Mouse (Mus musculus) T-helper 2 cell (primary cell): ENCODE measurements around the gene Ppp1r14a.

Experiments used
- in situ Hi-C: fragments of 300-600 bp; cut with MboI, MseI; formaldehyde crosslinking; loops from one replicate; pipeline ENCODE4 v1.15.1; 2025; ENCODE audit warnings: high pct_unique_total_duplicates

The Ppp1r14a gene

DNA sequence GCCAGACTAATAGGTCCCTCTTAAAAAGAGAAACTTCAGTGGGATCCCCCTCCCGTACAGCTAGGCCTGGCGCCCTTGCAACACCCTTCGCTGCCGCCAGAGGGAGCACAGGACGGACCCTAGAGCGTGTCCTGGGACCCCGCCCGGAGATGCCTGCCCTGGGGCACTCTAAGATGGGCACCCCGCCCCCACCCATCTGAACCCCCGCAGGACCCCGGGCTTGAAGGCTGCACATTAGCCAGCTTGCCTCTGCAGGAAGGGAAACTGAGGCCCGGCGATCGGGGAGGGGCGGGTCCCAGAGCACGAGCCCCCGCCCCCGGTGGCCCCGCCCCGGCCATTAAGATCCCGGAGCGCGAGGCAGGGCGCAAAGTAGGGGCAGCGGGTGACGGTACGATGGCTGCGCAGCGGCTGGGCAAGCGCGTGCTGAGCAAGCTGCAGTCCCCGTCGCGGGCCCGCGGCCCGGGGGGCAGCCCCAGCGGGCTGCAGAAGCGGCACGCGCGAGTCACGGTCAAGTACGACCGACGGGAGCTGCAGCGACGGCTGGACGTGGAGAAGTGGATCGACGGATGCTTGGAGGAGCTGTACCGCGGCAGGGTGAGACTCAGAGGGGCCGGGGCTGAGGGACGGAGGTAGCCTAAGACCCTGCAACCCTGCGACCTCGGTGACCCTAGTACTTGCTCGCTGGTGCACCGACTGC, at the start of gene Ppp1r14a:
TSS of gene Ppp1r14a (plus strand) at position 367 of the 697 bp plus-strand sequence.
- in situ Hi-C loops: no loop called here

DNA sequence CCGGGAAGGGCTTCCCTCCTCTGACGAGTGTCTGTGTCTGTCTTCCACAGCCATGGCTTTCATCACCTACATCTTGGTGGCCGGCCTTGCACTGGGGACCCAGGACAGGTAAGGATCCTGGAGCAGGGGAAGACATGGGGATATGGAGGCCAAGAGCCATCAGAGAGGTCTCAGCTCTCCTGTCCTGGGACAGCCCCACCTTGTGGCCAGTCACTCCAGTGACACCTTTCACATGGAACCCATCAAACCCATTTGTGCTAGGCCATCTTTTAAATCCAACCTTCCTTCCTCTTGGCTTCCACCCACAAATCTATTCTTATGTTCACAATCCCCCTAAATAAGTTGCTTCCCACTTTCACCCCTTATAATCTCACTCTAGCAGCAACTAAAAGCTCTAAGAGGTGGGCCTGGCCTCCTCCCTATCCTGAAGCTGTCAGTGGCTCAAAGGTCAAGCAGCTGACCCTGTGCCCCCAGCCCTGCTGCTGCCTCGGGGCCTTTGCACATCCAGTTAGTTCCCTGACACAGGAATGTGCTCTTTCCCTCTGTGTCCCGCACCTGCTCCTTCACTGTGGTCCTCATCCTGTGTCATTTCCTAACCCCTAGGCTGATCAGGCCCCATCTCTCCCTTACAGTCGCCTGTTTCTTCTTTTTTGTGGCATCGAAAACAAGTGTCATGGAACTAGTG, 44.2 kb upstream of the Ppp1r14a start:
- in situ Hi-C loops: no loop called here

DNA sequence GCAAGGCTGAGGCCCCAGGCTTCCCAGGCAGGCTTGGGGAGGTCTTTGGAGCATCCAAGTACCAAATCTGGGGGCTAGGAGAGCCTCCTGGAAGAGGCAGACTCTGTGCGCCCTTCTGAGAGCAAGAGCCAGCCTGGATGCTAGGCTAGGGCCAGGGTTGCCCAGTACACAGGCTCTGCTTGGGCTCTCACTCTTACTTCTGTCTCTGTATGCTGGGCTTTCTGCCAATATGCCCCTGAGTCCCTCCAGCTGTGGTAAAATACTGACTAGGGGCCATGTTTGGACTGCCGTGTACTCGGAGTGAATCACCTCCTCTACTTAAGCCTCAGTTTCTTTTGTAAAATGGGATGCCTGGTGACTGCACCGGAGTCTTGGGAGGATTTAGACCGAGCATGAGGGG, 43.1 kb upstream of the Ppp1r14a start:
- in situ Hi-C loops: no loop called here

DNA sequence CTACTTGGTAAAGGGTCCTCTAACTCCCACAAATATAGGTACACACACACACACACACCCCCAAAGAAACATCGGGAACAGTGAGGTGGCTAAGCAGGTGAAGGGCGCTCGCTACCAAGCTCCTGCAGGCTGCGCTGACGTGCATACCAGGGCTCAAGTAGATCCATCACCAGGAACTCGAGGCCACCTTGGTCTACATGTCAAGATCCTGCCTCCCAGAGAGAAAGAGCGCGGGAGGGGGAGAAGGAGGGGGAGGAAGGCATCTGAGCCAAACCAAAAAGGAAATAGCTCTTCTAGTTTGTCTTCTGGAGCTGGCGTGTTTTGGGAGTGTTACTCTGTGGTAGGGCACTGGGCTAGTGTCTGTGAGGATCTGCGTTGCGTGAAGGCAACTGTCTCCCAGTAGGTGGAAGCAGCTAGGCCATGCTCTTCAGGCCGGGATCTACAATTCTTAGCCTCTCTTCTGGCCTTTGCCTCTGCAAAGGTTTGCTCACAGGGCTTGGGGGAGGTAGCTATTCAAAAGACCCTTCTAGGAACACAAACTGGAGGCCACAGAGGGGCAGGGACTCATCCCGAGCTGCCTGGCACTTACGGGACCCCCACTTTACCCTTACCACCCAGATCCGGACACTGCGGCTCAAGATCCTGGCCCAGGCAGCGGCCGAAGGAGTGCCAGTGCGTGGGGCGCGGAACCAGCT, 42.3 kb upstream of the Ppp1r14a start:
- in situ Hi-C loops: no loop called here

GRCm38 (mm10) chr7:29247314-29247700, 41.8 kb upstream of the Ppp1r14a start:
- in situ Hi-C loops: no loop called here

GRCm38 (mm10) chr7:29247706-29248105, 41.4 kb upstream of the Ppp1r14a start:
- in situ Hi-C loops: no loop called here

DNA sequence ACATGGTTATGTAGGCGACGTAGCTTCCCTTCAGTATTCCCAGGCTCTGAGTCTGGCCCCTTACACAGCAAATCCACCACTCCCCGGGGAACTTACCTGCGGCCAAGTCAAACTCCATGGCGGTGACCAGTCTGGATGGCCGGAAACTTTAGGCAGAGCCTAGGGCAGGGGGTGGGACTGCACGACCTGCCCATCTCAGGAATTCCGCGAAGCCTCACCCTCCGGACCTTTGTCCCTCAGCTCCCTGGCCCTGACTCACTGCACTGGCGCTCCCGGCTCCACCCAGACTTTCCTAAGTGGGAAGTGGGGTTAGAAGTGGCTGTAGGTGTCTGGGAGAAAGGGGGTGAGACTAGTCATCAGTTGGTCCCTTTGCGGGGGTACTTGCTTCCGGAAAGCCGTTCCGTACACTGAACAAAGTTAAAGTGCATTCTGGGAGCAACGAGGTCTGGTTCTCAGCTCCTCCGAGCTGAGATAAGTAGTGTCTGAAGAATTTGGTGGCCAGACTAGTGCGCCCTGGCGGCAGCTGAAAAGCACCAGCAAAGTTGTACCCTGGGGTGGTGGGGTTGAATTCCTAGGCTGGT, 40.8 kb upstream of the Ppp1r14a start, which contains the start of gene 2200002D01Rik:
TSS of gene 2200002D01Rik (minus strand) at position 206 of the 581 bp plus-strand sequence.
- in situ Hi-C loops: no loop called here

DNA sequence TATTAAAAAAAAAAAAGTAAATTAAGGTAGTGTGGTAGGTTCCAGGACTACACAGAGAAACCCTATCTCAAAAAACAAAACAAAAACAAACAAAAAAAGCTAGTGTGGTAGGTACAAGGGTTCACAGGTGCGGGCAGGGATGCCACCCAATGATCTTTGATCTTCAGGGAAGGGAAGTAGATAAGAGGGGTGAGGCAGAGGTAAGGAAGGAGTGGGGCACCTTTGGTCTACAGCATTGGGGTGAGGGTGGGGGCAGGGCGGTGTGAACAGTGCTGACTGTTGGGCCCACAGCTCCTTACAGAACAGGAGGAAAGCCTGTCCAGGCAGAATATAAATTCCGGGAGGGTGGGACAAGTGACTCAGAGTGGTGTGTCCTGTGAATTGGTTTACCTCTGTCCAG, 37.9 kb upstream of the Ppp1r14a start:
- in situ Hi-C loops: no loop called here

DNA sequence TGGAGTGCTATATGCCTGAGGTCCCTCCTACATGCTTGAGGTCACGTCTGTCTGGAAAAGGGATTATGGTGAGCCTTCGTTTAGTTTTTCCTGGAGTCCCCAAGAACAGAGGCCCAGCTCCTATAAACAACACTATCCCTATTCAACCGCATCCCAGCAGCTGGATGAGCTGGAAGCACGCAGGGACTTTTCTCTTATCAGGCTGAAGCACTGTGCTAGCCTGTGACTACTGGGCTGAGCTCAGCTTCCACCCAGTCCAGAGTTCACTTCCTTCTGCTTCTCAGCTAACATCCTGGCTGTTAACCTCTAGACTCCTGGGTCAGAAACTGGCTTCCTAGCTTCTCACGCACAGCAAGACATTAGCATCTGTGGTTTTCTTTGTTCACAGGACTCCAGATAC, 35.3 kb upstream of the Ppp1r14a start:
- in situ Hi-C loops: no loop called here

DNA sequence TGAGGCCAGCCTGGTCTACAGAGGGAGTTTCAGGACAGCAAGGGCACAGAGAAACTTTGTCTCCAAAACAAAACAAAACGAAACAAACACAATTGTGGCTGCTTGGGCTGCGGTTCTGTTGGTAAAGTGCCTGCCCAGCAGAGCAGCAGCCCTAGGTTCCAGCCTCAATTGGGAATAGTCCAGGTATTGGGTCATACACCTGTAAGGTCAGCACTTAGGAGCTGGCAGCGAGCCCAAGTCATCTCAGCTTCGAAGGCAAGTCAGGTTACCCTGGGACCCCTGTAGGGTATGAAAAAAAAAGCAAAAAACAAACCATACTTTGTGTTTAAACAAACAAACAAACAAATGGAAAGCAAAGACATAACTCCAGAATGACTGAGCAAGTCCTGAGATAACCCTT, 33.2 kb upstream of the Ppp1r14a start:
- in situ Hi-C loops: no loop called here

DNA sequence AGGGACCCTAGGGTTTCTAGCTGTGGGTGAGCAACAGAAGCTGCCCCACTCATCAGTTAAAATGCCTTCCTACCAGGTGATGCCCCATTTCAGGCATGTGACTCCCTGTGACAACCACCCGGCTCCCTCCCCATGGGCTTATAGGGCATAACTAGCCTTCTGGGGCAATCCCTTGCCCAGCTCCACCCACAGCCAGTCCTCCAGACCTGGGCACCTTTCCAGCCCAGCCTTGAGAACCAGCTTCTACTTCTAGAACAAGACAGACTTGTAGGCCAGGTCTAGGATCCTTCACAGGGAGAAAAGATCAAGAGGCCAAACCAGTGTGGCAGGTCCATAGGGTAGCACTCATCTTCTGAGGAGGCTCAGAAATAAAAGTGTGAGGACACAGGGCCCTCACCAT, 31.7 kb upstream of the Ppp1r14a start:
- in situ Hi-C loops: no loop called here

DNA sequence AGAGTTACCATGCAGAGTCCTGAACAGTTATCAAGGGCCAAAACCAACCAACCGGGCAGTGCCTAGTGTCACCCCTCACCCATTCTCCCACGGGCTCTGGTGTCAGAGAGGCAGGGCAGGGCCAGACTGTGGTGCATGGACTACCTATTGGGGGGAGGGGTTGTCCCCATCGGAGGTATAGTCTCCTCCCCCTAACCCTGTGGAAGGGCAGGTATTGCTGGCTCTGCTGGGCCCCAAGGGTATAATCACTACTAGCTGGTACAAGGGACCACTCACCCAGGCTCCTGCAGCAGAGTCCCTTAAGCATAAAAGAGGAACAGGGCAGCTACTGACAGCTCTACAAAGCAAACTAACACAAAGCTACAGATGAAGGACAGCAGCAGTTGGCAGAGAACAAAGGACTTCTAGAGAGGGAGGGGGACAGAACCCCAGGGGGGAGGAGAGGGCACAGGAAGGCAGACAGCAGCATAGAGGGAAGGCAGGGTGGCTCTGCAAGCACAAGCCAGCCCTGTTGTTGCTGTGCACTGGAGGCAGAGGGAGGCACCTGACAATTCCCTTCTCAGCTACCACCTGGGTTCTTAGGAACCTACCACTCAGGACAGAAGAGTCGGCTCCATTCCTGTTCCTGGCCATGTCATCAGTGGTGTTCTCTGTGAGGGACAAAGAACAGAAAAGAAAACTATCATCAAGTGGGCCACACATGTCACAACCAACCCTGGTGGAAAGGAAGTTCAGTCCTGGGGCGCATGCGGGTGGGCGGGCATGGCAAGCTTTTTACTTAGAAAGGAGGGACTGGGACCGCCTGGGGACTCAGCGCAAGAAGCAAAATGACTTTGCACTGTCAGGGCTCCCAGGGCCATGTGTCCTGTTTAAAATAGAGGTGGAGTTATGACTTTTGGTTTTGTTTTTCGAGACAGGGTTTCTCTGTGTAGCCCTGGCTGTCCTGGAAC, 29.1 kb upstream of the Ppp1r14a start:
- in situ Hi-C loops: no loop called here

DNA sequence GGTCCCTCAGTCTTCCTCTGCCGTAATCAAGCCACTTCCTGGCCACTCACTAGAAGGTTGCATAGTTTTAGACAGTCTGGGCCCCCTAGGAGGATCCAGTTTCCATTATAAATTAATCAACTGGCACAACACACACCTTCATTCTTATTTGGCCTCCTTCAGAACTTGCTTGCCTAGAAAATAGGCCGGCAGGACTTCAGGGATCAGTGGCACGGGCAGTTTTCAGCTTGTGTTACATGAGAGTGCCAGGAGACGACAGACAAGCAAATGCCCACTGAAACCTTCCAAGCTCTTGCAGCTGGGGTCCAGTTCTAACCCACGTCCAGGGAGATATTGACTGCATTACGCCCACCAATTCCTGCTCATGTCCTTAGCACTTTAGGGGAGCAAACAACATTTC, 27.0 kb upstream of the Ppp1r14a start:
- in situ Hi-C loops: no loop called here

DNA sequence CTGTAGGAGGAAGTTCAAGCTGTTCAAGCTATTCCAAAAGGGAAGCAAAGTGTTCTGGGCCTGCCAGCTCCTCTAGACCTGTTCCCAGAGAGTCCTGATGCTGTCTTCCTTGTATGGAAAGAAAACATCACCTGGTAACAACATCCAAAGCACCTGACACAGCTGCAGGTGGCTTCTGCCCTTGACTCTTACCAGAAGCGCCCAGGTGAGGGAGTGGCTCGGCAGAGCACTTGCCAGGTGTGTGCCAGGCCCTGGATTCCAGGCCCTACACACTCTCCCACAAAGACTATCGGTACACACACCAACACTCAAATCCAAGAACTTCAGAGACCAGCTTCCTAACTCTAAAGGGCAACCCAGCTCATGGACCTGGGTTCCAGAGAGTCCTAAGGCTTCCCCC, 25.3 kb upstream of the Ppp1r14a start:
- in situ Hi-C loops: no loop called here

DNA sequence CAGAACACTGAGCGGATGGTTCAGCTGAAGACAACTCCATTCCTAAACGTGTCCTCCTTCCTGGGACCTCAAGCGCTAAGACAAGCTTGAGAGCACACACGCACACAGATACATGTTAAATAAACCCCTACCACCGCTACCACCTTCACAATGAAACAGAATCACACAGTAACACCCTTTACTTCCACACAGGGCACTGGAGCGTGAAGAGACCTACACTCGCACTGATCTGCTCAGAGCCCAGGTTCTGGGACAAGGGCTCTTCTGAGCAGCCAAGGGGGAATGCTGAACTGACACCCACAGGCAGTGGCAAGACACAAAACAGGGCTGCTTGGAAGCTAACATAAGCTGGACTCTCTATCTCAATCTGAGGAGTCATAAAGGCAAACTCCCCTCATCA, 23.5 kb upstream of the Ppp1r14a start:
- in situ Hi-C loops: no loop called here

DNA sequence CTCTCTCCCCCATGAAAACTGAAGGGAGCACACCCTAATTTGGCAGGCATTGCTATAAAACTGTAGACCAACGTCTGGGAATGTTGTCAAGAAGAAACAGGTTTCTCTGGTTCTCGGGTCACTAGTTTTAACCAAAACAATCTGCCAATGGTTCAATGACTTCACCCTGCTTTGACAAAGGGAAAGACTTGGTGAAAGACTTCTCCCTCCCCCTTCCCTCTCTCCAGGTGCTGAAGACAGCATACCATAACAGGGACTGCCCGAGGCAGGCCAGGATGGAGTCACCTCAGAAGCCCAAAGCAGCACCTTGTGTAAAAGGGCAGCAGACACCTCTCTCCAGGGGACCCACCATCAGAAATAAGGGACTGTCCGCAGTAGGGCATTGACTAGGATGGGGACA, 22.2 kb upstream of the Ppp1r14a start:
- in situ Hi-C loops: no loop called here

- in situ Hi-C loops: no loop called here
These were observed 18.7 kb upstream of the Ppp1r14a start for GRCm38 (mm10) chr7:29270445-29270844.

DNA sequence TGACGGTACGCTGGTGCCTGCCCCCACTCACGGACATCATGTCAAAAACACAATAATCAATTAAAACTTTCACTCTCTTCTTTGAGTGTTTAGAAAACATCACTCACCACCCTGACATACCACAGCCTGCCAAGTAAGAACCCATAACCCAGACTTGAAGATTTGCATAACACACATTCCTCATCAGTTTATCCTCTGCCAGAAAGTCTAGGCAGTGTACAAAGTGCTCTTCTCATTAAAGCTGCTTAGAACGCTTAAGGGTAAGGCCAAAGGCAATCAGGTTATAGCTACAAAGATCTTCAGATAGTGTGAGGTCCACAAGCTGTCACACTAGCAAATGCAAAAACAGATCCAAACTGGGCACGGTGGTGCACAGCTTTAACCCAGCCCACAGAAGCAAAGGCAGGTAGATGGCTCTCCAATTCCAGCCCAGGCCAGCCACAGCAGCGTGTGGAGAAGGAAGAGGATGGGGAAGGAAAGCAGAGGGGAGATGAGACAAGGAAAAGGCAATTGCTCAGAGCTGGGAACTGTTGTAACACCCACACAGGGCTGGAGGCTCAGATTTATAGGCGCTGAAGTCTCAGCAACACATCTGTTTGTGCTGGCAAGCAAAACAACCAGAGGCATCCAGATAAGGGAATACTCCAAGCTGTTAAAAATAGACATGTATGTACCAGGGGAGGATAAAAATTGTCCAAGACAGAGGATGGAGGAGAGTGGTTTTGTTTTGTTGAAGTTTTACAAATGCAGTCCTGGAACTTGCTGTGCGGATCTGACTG, 17.2 kb upstream of the Ppp1r14a start:
- in situ Hi-C loops: no loop called here

DNA sequence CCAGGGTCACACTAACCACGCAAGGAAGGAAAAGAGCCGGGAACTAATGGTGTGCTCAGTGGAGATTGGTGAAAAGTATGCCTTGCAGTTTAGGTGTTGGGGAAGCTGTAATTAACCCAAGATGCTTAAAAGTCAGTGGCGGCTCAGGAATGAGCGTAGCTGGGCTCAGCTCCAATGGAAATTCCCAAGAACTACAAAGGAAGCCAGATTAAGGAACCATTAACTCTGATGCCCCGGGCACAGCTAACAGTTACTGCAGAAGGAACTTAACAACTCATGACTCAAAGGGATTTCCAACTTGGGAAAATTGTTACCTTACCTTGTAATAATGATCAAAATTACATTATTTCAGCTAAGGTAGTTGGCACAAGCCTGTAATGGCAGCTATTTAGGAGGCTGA, 12.4 kb upstream of the Ppp1r14a start:
- in situ Hi-C loops: no loop called here

DNA sequence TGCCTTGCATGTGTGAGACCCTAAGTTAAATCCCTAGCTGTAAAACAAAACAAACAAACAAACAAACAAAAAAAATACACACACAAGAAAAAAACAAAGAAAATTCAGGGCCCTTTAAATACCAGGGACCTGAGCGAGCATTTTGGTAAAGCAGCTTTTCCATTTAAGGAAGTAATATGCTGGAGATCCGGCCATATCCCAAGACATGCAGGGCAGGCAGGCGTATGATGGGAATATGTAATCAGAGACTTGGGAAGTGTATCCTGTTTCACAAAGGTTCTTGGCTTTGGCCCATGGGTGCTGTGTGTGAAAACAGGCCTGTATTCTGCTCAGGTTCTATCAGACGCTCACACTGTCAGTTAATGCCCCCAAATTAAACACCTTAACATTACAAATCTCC, 11.6 kb upstream of the Ppp1r14a start:
- in situ Hi-C loops: no loop called here

DNA sequence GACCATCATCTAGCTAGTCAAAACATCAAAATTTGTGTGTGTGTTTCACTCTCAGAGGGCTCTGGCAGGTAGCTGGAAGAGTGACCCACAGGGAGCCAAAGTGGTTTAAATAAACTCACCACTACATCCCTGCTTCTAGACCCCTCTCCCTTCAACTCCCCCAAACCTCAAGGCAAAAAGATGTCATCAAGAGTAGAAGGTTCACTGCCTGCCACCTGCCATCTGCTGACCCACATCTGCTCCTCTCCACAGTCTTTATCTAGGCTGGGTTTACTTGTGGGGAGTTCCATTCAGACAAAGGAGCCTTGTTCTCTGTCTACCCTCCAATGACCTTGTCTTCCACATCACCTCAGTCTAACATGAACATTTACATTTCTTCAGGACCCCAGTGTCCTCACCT, 9.8 kb upstream of the Ppp1r14a start:
- in situ Hi-C loops: no loop called here
